Mouse (Mus musculus): Measurements from ENCODE around the gene Pip4k2c.
"Not testable (repeated sequence)": the region's sequence is repeated elsewhere in the genome, so short reads cannot be mapped to it uniquely, and the experiment has no call there.

DNA sequence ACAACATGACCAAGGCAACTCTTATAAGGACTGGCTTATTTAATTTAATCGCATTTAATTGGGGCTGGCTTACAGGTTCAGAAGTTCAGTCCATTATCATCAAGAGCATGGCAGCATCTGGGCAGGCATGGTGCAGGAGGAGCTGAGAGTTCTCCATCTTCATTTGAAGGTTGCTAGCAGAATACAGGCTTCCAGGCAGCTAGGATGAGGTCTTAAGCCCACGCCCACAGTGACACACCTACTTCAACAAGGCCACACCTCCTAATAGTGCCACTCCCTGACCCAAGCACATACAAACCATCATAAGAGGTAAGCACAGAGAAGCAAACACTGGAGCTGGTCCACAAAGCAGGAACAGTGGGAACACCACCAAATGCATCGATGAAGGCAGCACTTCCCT, 60.2 kb downstream of the Pip4k2c start:
- not testable (repeated sequence) for TF ChIP-seq CTCF, EP300 (IDR thresholded peaks at IDR 0.05)
